Mouse (Mus musculus): ENCODE data around the gene Tdrd3. TPM values are rescaled to one million over a fixed set of nuclear protein-coding genes. Genes with fewer than 3 reads are reported as not detected.

Tdrd3 gene
- 0.73 and 1.2 TPM in 2 replicates for polyA plus RNA-seq (2012; rRNA removed)

- peak within 1 kb of the TSS; percentile 92 for H3K4me3 ChIP-seq (ENCODE audit: extremely low read depth, insufficient read depth, insufficient read length)
- TF ChIP-seq POLR2A (IDR thresholded peaks at IDR 0.05; ENCODE audit: low read depth, low read length), result peak; percentile 58
- TF ChIP-seq CTCF (IDR thresholded peaks at IDR 0.05; ENCODE audit: extremely low read depth, insufficient read depth, insufficient read length, insufficient replicate concordance), result no peak
- WGBS, result under 1% methylated on average over 85 of the region's 85 CpGs
Observed at GRCm38 (mm10) chr14:87415808-87416721, at the start of gene Tdrd3. TSS of gene Tdrd3 (plus strand) at chr14:87416639.

GRCm38 (mm10) chr14:87367169-87367568 is 49.3 kb upstream of the Tdrd3 start:
- H3K27me3 ChIP-seq (ENCODE audit: control insufficient read depth, insufficient read depth, low read length), result no peaks in the 10 kb centered on the region
- 57% methylated on average over 3 of the region's 3 CpGs for WGBS
- no peaks in the 10 kb centered on the region for H3K4me1 ChIP-seq (ENCODE audit: control insufficient read depth, insufficient read depth, insufficient read length)
- DNase-seq (ENCODE audit: low read depth in 1 of 2, low spot score in 2 of 2), result no peak
- no peak overlapping the region for H3K4me3 ChIP-seq (ENCODE audit: extremely low read depth, insufficient read depth, insufficient read length)
- H3K36me3 ChIP-seq (ENCODE audit: control insufficient read depth, insufficient read depth, low read length), result no peaks in the 10 kb centered on the region
- TF ChIP-seq POLR2A (IDR thresholded peaks at IDR 0.05; ENCODE audit: low read depth, low read length) (no peak), CTCF (IDR thresholded peaks at IDR 0.05; ENCODE audit: extremely low read depth, insufficient read depth, insufficient read length, insufficient replicate concordance) (no peak)
- no peak overlapping the region for H3K27ac ChIP-seq (ENCODE audit: insufficient read depth, low read length)

More at GRCm38 (mm10) chr14:87415808-87416721, at the start of gene Tdrd3:
- H3K4me1 ChIP-seq (ENCODE audit: control insufficient read depth, insufficient read depth, insufficient read length), result peaks cover 4% of the 10 kb centered on the region; the same call in 1 of the 2 replicates
- H3K27ac ChIP-seq (ENCODE audit: insufficient read depth, low read length), result peak within 1 kb of the TSS; percentile 96
- no peaks in the 10 kb centered on the region for H3K36me3 ChIP-seq (ENCODE audit: control insufficient read depth, insufficient read depth, low read length)
- no peaks in the 10 kb centered on the region for H3K27me3 ChIP-seq (ENCODE audit: control insufficient read depth, insufficient read depth, low read length)
- peak; percentile 80 to 90 for DNase-seq (ENCODE audit: low read depth in 1 of 2, low spot score in 2 of 2)

- TF ChIP-seq CTCF (IDR thresholded peaks at IDR 0.05; ENCODE audit: extremely low read depth, insufficient read depth, insufficient read length, insufficient replicate concordance) (no peak), POLR2A (IDR thresholded peaks at IDR 0.05; ENCODE audit: low read depth, low read length) (no peak)
- WGBS, result 68% methylated on average over 2 of the region's 2 CpGs
Observed at GRCm38 (mm10) chr14:87383041-87383440, 33.4 kb upstream of the Tdrd3 start.

GRCm38 (mm10) chr14:87384288-87385268 is 31.9 kb upstream of the Tdrd3 start:
- Histone ChIP-seq H3K27me3 (ENCODE audit: control insufficient read depth, insufficient read depth, low read length) (no peaks in the 10 kb centered on the region), H3K4me1 (ENCODE audit: control insufficient read depth, insufficient read depth, insufficient read length) (no peaks in the 10 kb centered on the region), H3K4me3 (ENCODE audit: extremely low read depth, insufficient read depth, insufficient read length) (no peak overlapping the region), H3K27ac (ENCODE audit: insufficient read depth, low read length) (no peak overlapping the region), H3K36me3 (ENCODE audit: control insufficient read depth, insufficient read depth, low read length) (no peaks in the 10 kb centered on the region)
- DNase-seq (ENCODE audit: low read depth in 1 of 2, low spot score in 2 of 2), result no peak
- TF ChIP-seq POLR2A (IDR thresholded peaks at IDR 0.05; ENCODE audit: low read depth, low read length), result no peak
- TF ChIP-seq CTCF (IDR thresholded peaks at IDR 0.05; ENCODE audit: extremely low read depth, insufficient read depth, insufficient read length, insufficient replicate concordance), result no peak
- WGBS, result 82% methylated on average over 7 of the region's 7 CpGs

More at GRCm38 (mm10) chr14:87383041-87383440, 33.4 kb upstream of the Tdrd3 start:
- Histone ChIP-seq H3K27ac (ENCODE audit: insufficient read depth, low read length) (no peak overlapping the region), H3K4me1 (ENCODE audit: control insufficient read depth, insufficient read depth, insufficient read length) (no peaks in the 10 kb centered on the region), H3K36me3 (ENCODE audit: control insufficient read depth, insufficient read depth, low read length) (no peaks in the 10 kb centered on the region), H3K27me3 (ENCODE audit: control insufficient read depth, insufficient read depth, low read length) (no peaks in the 10 kb centered on the region), H3K4me3 (ENCODE audit: extremely low read depth, insufficient read depth, insufficient read length) (no peak overlapping the region)
- DNase-seq (ENCODE audit: low read depth in 1 of 2, low spot score in 2 of 2), result no peak

GRCm38 (mm10) chr14:87393096-87393495 is 23.3 kb upstream of the Tdrd3 start:
- WGBS, result 93% methylated on average over 3 of the region's 3 CpGs
- no peak overlapping the region for H3K4me3 ChIP-seq (ENCODE audit: extremely low read depth, insufficient read depth, insufficient read length)
- TF ChIP-seq POLR2A (IDR thresholded peaks at IDR 0.05; ENCODE audit: low read depth, low read length), result no peak
- TF ChIP-seq CTCF (IDR thresholded peaks at IDR 0.05; ENCODE audit: extremely low read depth, insufficient read depth, insufficient read length, insufficient replicate concordance), result no peak
- H3K27ac ChIP-seq (ENCODE audit: insufficient read depth, low read length), result no peak overlapping the region
- H3K36me3 ChIP-seq (ENCODE audit: control insufficient read depth, insufficient read depth, low read length), result no peaks in the 10 kb centered on the region
- no peak for DNase-seq (ENCODE audit: low read depth in 1 of 2, low spot score in 2 of 2)
- H3K27me3 ChIP-seq (ENCODE audit: control insufficient read depth, insufficient read depth, low read length), result no peaks in the 10 kb centered on the region
- H3K4me1 ChIP-seq (ENCODE audit: control insufficient read depth, insufficient read depth, insufficient read length), result no peaks in the 10 kb centered on the region

- H3K27ac ChIP-seq (ENCODE audit: insufficient read depth, low read length), result no peak overlapping the region
- no peaks in the 10 kb centered on the region for H3K4me1 ChIP-seq (ENCODE audit: control insufficient read depth, insufficient read depth, insufficient read length)
- no peak for DNase-seq (ENCODE audit: low read depth in 1 of 2, low spot score in 2 of 2)
- WGBS, result 82% methylated on average over 5 of the region's 5 CpGs
- no peaks in the 10 kb centered on the region for H3K27me3 ChIP-seq (ENCODE audit: control insufficient read depth, insufficient read depth, low read length)
- H3K4me3 ChIP-seq (ENCODE audit: extremely low read depth, insufficient read depth, insufficient read length), result no peak overlapping the region
- no peaks in the 10 kb centered on the region for H3K36me3 ChIP-seq (ENCODE audit: control insufficient read depth, insufficient read depth, low read length)
- no peak for TF ChIP-seq CTCF (IDR thresholded peaks at IDR 0.05; ENCODE audit: extremely low read depth, insufficient read depth, insufficient read length, insufficient replicate concordance)
- no peak for TF ChIP-seq POLR2A (IDR thresholded peaks at IDR 0.05; ENCODE audit: low read depth, low read length)
Observed at GRCm38 (mm10) chr14:87396643-87397042, 19.8 kb upstream of the Tdrd3 start.
